Mouse (Mus musculus) common myeloid progenitor, adult 5-6 weeks (primary cell): Measurements from ENCODE around the gene Prtg. TPM values are rescaled to one million over a fixed set of nuclear protein-coding genes. Genes with fewer than 3 reads are reported as not detected.
A peak's percentile ranks its signal among the peaks of the same experiment; 100 is the strongest.

Experiments
- ATAC-seq: replicated peaks from 2 replicates; pipeline ENCODE4 v1.8.0; 2016; ENCODE audit warnings: low read depth, mild to moderate bottlenecking, moderate TSS enrichment, inconsistent platforms; ENCODE audit not compliant: poor library complexity, severe bottlenecking
- total RNA-seq: library from RNA; stranded (forward); fragments of 200-1000, 187-1606 nt; gene quantifications from 2 replicates; pipeline ENCODE4 v1.2.3, GENCODE M21; 2017

The Prtg gene
- total RNA-seq, 1 experiment from 2014 or later, result not detected

DNA sequence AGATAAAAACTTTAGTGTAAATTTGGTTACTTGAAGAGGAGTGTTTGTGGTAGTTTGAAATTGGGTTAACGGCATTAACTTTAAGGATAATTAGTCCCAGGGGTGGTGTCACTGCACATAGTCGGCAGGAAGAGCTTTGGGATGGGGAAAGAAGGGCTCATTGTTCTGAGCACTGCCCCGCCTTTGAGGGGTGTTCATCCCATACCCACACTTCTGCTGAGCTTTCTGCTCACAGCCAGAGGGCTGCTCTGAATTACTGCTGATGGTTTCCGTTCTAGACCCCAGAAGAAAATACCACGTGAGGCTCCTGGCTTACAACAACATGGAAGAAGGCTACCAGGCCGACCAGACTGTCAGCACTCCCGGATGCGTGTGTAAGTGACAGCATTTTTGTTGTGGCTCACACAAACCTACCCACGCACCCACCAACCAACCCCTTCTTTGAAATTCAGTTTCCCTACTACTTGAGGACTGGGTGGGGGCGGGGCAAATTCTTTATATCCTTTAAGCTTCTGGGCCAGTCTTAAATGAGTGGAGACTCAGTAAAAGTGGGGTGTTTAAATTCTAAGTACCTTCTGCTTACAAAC lies 83.9 kb downstream of the Prtg start:
- no peak for ATAC-seq

DNA sequence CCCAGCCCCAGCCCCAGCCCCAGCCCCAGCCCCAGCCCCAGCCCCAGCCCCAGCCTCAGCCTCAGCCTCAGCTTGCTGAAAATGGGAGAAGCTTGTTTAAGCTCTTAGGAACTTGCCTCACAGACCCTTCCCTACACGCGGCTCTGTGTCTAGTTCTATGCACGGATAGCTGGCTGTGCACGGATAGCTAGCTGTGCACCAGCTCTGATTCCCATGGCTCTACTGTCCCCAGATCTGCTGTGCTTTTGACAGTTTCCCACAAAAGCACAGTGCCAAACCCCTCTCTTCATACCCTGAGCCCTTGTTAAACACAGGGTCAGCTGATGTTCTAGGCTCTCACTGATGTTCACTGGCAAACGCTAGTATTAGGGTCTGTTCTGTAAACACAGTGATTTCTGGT lies 86.1 kb downstream of the Prtg start:
- ATAC-seq, result no peak

DNA sequence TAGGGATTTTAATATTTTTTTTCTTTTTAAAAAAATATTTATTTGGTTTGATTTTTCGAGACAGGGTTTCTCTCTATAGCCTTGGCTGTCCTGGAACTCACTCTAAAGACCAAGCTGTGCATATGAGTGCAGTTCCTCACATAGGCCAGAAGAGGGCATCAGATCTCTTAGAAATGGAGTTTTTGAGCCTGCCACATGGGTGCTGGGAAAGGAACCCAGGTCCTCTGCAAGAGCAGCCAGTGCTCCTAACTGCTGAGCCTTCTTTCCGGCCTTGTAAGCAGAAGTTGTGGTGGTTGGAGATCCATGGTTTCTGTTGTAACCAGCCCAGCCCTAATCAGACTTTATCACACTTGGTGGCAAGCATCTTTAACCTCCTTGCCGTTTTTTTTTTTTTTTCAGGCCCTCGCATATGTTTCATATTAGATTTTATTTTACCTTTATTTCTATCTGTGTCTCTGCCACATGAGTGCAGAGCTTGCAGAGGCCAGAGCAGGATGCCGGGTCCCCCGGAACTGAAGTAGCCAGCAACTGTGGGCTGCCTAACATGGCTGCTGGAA lies 88.2 kb downstream of the Prtg start:
- no peak for ATAC-seq

DNA sequence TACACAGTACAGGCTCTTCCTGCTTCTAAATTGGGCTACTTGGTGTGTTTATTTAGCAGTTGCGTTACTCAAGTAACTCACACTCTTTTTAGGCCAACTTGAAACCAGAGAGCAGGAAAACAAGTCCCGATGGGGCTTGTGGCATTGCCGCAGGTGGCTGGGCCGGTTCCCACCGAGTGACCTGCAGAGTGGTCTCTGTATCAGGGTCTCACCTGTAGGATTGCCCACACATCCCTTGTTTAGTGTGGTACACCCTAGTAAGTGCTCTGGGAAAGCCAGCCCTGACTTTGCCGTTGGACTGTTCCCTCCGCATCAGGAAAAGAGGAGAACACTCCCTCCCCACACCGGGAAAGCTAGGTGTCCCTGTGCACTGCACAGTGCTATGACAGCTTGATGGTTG lies 95.4 kb downstream of the Prtg start:
- no peak for ATAC-seq

DNA sequence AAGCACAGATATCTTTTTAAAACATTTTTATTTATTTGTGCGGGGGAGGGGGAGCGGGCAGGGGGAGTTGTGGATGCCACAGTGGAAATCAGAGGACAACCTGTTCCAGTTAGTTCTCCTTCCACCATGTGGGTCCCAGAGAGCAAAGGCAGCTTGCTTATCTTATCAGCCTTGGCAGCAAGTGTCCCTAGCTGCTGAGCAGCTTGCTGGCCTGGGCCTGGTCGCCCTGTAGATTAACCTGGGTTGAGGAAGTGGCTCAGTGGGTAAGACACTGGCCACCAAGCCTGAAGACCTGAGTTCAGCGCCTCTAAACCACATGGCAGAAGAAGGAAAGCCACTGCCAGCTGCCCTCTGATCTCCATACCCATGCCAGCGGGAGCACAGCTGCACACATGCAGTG lies 95.9 kb downstream of the Prtg start:
- ATAC-seq, result peak; percentile 89

DNA sequence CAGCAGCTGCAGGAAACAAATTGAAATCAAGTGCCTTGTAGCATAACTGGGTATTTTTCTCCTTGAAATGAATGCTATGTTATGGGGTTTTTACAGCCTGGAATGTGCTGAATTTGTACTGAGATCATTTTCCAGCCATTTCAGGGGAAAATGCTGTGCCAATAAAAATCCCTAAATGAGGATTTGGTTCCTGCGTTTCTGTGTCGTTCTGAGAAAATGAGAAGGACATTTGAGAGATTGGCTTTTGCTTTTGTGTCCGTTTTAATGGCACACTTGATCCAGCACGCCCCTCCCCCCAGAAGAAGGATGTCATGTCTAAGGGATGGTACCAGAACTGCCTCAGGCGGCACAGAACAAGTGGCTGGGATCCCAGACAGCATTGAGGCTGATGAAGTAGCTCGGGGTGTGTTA lies 100.0 kb downstream of the Prtg start:
- no peak for ATAC-seq

DNA sequence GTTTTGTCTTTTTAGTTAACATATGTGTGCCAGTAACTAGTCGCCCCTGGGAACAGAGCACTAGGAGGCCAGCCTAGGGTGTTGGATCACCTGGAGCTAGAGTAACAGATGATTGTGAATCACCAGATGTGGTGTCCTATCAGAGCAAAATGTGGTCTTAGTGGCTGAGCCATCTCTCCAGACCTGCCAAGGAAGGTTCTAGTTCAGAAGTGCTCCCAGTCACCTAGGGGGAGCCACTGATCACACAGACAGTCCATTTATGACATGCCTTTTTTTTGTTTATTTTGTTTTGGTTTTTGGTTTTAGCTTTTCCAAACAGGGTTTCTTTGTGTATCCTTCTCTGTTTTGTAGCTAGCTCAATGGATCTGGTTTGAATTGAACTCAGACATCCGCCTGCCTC lies 104.7 kb downstream of the Prtg start:
- ATAC-seq, result no peak

DNA sequence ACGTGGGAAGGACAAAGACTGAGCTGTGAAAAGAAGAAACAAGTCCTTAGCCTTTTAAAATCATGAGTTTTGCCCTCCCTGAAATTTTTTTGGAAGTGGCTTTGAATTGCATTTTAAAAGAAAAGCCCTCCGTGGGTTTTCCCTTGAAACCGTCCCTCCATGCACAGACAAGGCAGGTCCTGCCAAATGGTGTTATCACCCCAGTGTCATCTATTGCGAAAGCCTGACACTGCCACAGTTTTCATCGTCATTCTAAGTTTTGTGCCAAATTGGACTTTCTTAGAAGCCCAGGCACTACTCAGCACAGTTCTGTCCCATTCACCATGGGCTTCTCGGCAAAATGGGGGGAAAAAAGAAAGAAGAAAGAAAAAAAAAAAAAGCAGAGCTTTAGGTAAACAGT lies 106.9 kb downstream of the Prtg start:
- 0 out of 2 replicates have a peak, but pooled peaks have one; percentile 29 for ATAC-seq

DNA sequence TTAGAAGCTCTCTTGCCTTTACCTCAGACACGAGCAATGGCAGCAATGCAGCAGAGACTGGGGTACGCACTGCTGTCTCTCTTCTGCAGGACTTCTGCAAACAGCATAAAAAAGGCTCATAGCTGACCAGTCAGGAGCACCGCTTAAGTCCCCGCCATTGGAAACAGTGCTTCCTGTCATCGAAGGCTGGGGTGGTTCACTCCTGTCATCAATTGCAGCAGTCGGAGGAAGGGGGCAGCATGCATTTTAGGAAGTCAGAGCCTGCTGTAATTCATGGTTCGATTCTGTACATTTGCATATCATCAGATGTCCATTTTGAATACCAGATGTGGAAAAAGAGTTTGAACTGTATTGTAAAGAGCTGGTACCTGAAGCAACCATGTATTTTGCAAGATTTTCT lies 109.1 kb downstream of the Prtg start:
- ATAC-seq, result peak; percentile 71

DNA sequence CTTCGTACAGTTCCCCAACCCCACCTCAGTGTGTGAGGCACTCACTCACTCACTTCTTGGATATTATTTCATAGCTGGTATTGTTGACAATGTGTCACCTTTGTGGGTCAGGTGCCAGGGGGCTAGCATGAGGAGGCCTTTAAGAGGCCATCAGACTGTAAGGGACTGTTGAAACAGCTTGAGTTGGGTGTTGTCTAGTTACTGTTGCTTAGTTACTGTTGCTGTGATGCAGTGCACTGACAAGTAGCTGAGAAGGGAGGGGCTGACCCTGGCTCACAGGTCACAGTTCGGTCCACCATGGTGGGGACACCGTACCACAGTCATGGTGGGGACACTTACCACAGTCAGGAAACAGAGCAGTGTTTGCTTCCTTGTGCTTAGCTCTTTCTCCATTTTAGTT lies 116.4 kb downstream of the Prtg start:
- no peak for ATAC-seq

DNA sequence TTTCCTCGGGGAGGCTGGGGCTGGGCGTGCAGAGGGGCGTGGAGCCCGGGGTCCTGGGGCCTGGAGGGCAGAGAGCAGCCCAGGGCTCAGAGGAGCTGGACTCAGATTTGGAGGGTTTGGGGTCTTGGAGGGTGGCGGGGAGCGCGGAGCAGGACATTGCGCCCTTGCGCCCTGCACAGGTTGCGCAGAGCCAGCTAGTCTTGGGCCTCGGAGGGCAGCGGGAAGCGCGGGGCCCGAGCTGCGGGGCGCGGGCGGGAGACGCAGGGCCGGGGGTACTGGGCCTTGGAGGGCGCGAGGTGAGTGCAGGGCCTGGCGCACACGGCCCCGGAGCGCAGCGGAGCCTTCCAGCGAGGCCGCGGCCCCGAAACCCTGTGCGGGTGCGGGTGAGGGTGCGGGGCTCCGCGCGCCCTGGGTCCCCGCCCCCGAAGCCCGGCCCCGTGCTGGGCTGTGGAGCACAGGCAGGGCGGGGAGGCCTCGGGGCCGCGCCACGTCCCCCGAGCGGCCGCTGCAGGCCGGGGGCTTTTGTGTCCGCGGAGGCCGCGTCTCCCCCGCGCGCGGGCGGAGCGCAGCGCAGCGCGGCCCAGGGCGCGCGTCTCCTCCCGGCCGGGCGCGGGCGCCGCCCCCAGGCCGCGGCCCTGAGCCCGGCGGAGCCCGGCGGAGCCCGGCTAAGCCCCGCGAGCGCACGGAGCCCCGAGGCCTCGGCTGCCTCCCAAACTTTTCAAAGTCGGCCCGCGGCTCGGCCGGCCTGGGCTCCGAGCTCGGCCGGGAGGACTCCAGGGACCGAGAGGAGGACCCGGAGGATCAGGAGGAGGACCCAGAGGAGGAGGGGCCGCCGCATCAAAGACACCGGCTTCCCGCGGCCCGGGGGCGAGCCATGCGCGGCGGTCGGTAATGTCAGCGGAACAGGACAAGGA lies 118.6 kb downstream of the Prtg start, which contains the start of gene Pygo1:
Gene Pygo1, plus strand, starts transcription at position 625 of the 914 bp plus-strand sequence.
- no peak for ATAC-seq

DNA sequence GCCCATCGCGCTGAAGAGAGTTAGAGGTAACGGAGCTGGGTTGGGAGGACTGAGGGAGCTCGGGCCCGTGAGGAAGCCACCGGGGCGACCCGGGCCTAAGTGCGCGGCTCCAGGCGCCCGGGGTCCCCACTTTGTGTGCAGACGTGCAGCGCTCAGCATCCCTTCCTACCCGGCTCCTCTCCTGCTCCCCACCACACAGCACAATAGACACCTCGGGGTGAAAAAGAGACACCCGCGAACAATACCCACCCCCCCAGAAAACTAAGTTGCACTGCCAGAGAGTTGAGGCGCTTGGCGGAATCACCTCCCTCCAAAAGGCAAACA lies 119.2 kb downstream of the Prtg start:
- ATAC-seq, result no peak

DNA sequence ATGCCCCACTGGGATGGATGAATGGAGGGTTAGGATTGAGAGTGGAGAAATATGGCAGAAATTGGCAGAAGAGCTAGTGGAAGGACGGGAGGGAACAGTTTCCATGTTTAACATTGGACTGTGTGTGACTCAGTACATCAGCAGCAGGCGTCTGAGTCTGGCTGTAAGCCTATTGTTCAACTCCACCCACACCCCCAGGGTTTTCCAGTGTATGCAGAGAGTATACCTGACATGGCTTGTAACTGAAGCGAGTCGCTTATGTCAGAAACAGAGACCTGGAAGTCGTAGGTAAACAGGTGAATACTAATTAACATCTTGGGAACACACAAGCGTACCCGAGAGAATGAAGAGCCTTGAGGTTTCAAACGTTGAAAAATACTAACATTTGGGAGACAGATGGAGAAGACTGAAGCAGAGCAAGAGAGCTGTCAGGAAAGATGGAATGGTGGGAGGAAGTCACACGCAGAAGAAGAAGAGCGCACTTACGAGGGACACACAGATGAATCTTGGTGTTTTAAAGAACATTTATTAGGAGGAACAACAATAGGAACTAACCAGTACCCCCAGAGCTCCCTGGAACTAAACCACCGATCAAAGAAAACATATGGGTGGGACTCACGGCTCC lies 124.6 kb downstream of the Prtg start:
- ATAC-seq, result no peak

DNA sequence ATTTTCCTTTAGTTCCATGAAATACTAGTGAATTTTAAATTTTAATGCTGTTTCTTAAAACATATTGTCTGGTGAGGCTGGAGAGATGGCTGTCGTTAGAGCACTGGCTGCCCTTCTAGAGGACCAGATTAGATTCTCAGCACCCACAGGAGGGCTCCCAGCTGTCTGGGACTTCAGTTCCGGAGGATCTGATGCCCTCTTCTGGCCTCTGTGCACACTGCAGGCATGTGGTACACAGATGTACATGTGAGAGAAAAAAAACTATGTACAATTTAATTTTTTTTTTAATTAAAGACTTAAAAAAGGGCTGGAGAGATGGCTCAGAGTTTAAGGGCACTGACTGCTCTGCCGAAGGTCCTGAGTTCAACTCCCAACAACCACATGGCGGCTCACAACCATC lies 128.6 kb downstream of the Prtg start:
- no peak for ATAC-seq

DNA sequence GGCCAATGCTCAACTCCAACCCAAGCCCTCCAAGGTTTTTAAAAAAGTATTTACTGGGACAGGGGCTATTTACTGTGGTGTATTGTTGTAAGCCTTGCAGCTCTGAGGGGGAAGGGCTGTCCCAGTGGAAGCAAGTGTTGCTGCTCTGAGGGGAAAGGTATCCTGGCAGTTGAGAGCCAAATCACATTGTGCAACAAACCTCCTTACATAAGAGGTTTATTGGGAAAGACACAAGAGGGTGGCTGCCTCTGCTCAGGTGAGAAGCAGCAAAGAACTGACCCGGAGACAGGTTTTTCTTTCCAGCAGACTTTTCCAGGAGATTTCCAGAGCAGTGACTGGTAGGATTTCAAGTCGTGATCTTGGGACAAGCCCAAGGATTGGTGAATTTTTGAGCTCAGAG lies 129.6 kb downstream of the Prtg start:
- ATAC-seq, result no peak

DNA sequence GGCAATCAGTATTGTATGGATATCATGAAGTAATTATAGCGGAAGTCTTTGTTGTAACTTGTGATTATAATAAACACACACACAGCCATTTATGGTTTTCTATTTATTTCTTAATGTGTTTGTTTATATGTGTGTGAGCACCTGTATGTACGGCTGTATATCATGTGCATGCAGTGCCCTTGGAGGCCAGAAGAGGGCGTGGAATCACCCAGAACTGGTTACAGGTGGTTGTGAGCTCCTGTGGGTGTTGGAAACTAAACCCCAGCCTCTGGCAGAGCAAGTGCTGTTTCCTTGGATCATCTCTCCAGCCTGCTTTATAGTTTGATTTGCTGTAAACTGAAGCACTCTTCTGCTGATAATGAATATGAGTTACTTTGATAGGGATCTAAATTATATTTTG lies 136.8 kb downstream of the Prtg start:
- ATAC-seq, result no peak

DNA sequence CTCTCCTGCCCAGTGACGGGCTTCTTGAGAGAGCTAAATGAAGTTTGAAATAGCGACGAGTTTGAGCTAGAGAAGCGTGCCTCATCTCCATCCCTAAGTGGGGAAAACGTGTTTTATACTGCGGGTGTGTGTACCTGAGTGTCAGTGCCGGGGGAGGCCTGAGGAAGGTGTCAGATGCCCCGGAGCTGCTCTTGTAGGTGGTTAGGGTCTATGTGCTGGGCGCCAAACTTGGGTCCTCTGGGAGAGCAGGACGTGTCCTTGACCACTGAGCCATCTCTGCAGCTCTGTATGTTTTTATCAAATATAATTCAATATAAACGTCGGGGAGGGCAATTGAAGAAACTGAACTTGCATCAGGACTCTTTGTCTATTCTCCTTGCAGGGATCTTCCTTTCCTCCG lies 137.6 kb downstream of the Prtg start:
- no peak for ATAC-seq

DNA sequence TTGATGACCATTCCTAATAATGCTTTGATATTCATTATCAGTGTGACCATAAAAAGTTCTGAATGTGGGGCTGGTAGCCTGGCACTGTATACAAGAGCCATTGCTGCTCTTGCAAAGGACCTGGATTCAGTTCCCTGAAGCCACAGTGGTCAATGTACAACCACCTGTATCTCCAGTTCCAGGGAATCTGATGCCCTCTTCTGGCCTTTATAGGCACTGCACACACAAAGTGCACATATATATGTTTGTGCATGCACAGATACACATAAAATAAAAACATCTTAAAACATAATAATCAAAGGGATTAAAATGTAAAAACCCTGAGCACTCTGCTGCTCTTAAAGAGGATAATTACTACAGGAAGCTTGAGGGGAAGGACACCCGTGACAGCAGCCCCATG lies 140.3 kb downstream of the Prtg start:
- no peak for ATAC-seq

DNA sequence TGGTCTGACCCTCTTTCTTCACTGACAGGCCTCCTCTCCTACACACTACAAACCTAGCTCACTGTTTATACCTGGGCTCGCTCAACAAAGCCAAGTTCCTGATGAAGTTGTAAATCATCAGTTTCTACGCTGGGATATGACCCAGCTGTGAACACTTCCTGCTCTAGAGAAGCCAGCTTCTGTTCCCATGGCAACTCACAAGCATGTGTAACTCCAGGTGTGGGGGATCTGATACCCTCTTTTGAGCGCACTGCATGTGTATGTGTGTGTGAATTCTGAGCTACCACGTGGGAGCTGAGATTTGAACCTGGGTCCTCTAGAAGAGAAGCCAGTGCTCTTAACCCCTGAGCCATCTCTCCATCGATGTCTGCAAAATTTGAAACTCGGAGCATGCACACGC lies 142.9 kb downstream of the Prtg start:
- ATAC-seq, result no peak

DNA sequence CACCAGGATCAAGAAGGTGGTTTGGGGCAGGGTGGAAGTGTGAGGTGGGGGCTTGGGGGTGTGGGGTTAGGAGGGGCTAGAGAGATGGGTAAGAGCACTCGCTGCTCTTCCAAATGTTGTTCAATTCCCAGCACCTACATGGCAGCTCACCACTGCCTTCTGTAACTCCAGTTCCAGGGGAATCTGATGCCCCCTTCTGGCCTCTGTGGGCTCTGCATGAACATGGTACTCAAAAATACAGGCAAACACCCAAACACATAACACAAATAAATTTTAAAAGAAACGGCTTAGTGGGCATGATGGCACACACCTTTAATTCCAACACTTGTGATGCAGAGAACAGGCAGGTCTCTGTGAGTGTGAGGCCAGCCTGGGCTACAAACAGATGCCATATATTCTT lies 148.1 kb downstream of the Prtg start:
- ATAC-seq, result no peak

DNA sequence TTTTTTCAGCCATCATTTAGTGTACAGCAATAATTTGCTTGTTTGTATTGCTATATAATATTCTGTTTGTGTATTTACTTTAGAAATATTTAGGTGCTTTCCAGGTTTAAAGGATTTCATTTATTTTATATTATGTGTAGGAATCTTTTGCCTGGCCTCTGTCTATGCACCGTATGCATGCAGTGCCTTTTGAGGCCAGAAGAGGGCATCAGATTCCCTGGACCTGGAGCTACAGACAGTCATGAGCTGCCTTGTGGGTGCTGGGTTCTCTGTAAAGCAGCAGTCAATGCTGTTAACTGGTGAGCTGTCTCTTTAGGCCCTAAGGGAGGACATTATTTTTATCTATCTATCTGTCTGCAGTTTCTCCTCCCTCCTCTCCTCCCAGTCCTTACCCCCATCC lies 148.9 kb downstream of the Prtg start:
- peak; percentile 57 for ATAC-seq
